Mouse (Mus musculus): ENCODE measurements around the gene Lrrc8d.

The Lrrc8d gene

DNA sequence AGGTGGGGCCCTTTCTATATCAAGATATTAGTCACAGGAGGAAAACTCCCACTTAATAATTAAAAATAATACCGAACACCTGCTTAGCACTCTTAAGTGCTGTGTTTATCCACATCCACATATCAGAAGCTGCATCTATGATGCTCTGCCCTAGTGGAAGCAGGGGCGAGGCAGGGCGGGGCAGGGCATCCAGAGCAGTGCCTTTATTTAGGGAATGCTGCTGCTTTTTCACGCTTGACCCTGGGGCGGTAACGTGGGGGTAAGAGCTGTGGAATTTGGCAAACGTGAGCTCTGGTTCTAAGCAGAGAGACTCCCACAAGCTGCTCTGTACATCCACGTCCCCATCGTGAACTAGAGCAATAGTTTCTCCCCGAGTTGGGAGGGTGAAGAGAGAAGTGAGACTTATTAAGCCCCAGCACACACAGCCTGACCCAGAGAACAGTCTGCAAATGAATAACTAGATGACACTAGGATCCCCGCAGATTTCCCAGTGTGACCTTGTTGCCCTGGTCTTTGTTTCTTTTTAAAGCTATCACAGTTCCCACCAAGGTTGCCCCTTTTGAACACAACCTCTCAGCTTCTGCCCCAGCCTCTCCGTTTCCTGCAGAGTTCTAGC lies 77.3 kb downstream of the Lrrc8d start:
- no peak for DNase-seq (ENCODE audit: low spot score)

DNA sequence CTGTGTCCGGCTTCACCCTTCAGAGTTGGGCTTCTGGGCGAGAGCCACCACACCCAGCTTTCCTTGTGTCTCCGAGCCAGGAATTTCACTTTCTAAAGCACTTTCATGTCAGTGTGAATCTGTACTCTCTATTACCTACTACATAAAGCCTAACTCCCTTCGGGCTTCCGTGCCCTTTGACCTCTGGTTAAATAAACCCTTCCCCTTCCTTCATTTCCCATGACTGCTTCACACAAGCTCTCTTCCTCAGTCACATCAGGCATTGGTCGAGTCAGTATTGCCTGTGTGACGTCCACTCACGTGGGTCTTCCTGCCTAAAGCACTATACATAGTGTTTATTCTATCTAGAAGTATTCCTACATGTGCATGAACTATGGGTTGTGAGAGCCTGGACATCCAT lies 77.9 kb downstream of the Lrrc8d start:
- DNase-seq (ENCODE audit: low spot score), result no peak

DNA sequence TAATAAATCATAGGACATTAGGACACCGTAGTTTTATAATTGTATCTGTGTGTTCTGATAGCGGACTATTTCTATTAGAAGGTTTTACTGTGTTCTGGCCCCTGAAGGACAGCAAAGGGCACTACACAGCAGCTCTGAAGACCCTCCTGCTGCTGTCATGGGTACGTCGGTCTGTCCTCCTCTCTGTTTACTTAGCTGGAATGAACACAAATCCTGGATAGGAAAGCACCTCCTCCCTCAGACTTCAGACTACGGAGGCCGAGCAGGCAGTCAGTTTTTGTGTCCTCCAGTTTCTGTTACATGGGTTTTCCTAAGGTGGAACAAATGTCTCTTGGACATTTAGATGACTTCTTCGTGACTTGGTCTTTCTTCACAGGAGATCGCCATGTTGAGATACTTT lies 78.4 kb downstream of the Lrrc8d start:
- no peak for DNase-seq (ENCODE audit: low spot score)

GRCm38 (mm10) chr5:105778723-105779122 lies 79.0 kb downstream of the Lrrc8d start:
- no peak for DNase-seq (ENCODE audit: low spot score)

- DNase-seq (ENCODE audit: low spot score), result no peak
Measured at GRCm38 (mm10) chr5:105779331-105779730, 79.6 kb downstream of the Lrrc8d start.

GRCm38 (mm10) chr5:105783848-105784247 lies 84.1 kb downstream of the Lrrc8d start:
- no peak for DNase-seq (ENCODE audit: low spot score)

DNA sequence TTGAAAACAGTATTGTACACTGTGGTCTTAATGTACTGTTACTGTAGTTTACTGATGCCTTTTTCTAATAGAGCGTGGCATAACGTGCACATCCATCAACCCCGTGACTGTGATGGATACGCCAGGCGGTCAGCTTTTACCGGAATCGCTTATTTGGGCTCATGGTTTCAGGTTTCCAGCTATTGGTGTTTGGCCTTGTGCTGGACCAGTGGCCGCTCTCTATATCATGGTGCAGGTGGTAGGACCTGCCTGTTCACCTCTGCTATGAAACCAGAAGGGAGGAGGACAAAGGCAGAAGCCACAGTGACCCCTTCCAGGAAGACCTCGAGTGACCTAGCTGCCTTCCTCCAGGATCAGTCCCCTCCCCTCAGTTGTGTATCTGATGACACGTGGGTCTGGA lies 85.0 kb downstream of the Lrrc8d start:
- no peak for DNase-seq (ENCODE audit: low spot score)

- DNase-seq (ENCODE audit: low spot score), result no peak
Measured at GRCm38 (mm10) chr5:105787577-105787976, 87.8 kb downstream of the Lrrc8d start.

DNA sequence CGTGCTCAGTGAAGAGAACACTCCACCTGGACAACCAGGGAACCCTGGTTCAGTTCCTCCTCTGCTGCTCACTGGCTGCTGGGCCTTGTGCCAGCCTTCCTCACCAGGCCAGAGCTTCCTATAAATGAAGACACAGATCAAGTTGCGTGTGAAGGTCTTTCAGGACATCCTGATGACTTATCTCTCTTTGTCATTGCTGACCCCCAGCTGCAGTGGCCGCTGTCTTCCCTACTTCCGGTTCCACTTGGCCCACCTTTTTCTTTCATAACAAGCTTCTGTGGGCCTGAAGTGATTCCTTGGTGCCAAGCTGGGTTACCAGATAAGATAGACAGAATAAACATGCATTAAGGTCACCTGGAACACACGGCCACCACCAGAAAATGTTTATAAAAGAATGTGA lies 90.0 kb downstream of the Lrrc8d start:
- DNase-seq (ENCODE audit: low spot score), result no peak

DNA sequence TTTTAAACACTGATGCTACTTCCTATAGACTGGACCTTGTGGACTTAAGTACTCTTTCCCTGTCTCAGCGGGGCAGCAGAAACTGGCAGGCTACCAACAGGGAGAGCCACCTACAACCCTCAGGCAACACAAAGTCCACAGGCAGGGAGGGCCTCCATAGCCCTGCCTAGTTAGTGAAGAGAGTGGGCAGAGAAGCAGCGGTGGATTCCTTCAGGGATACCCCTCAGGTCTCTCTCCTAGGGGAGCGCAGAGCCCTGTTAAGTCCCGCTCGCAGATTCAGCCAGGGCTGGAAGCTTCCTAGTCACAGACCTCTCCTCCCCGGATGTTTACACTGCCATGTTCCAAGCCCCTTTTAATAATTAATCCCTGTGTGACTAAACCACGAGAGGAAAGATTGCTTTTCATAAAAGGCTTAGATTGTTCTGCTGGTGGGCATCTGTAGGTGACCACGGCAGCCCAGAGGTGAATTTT lies 92.6 kb downstream of the Lrrc8d start:
- DNase-seq (ENCODE audit: low spot score), result no peak

GRCm38 (mm10) chr5:105792853-105793547 lies 93.2 kb downstream of the Lrrc8d start:
- DNase-seq (ENCODE audit: low spot score), result no peak

DNA sequence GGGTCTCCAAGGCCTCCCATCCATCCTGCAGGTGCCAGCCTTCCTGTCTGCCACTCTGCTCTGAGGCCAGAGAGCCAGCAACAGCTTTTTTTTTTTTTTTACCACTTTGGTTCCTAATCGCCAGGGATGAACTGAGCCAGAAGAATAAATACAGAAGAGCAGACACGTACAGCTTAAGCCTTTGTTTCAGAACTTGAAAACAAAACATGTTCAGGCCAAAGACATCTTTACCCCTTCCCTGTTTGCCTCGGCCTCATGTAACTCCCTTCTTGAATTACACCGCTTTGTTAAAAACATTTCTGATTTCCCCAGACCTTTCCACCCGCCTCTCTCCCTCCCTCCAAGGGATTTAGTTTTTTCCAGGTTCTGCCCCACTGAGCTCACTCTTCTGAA lies 93.8 kb downstream of the Lrrc8d start:
- DNase-seq (ENCODE audit: low spot score), result no peak

DNA sequence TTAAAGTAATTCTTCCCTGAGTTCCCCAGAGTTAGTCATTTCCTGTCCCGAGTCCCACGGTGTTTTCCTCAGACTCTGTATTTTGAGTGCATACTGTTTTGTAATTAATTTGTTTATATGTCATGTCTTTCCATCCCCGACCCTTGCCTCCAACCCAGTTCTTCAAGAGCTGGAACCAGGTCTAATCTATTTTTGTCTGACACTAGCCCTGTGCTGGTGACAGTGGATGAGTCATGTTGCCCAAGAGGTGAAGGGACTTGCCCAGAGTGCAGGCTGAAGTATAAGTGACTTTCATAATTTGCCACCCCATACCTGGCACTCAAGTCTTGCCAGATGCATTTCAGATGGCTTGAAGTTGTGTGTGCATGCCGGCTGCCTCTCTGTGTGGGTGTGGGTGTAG lies 98.7 kb downstream of the Lrrc8d start:
- DNase-seq (ENCODE audit: low spot score), result no peak

DNA sequence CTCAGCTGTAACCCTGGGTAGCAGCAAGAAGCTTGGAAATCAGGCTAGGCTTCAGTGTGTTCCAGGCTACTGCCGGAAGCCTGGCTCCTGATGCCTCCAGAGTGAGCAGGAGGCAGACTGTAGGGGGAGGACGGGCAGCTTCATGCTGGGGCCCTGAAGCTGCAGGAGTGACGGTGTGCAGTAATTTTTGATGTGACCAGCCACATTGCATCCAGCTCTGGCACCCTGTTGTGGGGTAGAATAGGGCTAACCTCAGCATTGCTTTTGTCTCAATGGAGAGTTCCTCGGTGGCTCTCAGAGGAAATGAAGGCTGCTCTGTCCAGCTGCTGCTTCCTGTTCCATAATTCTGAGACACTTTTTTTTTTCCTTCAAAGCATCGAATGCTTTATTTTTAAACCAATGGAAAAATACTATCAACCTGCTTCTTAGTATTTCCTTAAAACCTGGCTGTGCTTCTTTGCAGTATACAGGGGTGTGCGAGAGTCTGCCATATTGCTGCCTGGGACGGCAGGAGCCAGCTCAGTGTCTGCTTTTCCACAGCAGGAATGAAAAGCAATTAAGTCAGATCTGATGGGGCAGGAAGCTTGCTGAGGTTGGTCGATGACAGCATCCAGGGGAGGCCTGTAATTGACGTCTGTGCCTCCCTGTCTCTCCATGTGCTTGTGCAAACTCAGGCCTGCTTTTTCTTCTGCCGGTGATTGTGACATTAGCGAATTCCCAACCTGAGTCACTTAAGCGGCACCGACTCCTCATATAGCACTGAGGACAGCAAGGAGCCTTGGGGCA lies 100.3 kb downstream of the Lrrc8d start:
- no peak for DNase-seq (ENCODE audit: low spot score)

- no peak for DNase-seq (ENCODE audit: low spot score)
Measured at GRCm38 (mm10) chr5:105801031-105801529, 101.3 kb downstream of the Lrrc8d start.

GRCm38 (mm10) chr5:105805955-105806354 lies 106.2 kb downstream of the Lrrc8d start:
- DNase-seq (ENCODE audit: low spot score), result no peak

DNA sequence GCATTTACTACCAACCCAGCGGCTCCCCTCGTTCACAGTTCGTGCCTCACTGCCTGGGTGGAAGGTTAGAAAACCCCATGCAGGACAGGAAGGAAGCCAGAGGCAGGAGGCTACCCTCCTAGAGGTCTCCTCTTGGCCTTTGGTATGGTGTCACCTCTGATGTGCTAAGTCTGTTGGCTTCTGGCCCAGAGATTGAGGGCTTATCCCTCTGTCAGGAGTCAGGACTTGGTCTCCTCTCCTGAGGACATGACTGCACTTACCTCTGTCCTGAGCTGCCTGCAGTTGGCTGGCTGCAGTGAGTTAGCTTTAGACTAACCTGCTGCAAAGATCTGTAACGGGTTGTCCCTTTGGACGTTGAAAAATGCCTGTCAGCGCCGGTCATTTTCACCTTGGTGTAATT lies 107.7 kb downstream of the Lrrc8d start:
- no peak for DNase-seq (ENCODE audit: low spot score)

- no peak for DNase-seq (ENCODE audit: low spot score)
Measured at GRCm38 (mm10) chr5:105809056-105809455, 109.3 kb downstream of the Lrrc8d start.

DNA sequence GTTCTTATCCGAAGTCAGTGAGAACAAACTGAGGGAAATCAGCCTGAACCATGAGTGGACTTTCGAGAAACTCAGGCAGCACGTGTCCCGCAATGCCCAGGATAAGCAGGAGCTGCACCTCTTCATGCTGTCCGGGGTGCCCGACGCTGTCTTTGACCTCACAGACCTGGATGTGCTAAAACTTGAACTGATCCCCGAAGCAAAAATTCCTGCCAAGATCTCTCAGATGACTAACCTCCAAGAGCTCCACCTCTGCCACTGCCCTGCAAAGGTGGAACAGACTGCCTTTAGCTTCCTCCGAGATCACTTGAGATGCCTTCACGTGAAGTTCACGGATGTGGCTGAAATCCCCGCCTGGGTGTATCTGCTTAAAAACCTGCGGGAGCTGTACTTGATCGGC lies 113.3 kb downstream of the Lrrc8d start:
- DNase-seq (ENCODE audit: low spot score), result no peak

GRCm38 (mm10) chr5:105813974-105814373 lies 114.2 kb downstream of the Lrrc8d start:
- peak; percentile 39 for DNase-seq (ENCODE audit: low spot score)

DNA sequence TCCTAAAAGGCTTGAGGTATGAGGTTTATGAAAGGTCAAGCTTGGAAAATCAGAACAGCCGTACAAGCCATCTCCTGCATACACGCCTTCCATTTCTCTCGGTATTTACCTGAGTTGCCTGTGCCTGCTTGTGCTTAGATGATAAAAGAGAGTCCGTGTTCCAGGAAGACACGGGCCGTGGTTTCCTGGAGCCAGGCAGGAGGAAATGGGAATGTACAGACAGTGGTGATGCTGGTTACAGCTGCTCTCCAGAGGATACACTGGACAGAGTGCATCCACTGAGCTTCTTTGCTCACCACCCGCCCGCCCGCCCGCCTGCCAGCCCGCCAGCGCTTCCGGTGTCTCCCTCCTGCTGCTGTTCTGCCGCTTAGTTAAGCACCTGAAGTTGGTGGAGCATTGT lies 116.3 kb downstream of the Lrrc8d start:
- no peak for DNase-seq (ENCODE audit: low spot score)

DNA sequence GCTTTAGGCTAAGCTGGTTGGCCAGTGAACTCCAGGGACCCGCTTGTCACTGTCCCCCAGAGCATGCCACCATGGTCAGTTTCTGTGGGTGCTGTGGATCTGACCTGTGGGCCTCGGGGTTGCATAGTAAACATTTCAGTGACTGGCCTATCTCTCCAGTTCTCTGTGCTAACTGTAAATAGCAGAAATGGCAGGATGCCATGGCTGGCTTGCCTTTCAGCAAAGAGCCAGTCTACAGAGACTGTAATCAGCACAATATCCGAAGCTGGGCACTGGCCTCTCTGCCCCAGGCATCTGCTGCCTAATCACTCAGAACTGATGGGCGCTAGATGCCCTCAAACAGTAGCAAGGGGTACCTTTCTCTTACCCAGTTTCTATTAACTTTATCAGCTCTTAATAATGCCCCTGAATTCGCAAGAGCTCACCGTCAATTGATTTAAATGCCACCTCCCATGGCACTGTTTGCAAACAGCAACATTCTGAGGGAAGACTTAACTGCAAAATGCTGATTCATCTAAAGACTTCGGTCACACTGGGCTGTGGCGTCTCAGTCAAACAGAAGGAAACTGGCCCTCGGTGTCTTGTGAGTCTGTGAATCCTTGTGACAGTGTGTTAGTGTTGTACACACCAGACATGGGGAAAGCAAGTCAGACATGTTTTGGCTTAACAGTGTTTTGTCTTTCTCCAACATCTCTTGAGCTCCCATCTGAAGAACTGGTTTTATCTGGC lies 117.6 kb downstream of the Lrrc8d start:
- DNase-seq (ENCODE audit: low spot score), result no peak
